Mouse (Mus musculus): ENCODE measurements at regions not wholly inside any gene's neighbourhood (a gene's known extent, or its start where the extent isn't known, plus 50 kb on each side); places are given as distances from the start of the nearest gene placed in this dataset.

DNA sequence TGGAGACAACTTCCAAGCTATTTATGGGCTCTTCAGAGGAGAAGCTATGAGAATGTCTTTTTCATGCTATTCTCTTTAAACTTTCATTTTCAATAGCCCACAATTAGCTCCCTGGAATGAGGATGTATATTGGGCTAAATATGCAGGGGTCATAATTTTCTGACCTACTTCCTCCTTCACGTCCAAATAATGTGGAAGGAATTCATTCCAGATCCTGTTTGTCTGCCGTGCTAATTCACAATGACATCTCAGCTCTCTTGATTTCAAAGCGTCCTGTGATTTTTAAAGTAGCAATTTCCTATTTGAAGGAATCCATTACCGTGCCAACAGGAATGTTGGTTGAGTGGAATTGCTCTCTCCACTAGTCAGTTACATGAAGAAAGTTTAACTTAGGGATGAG lies 261.7 kb upstream of the Marcks start:
- no peaks in the 10 kb centered on the region for H3K36me3 ChIP-seq
- ATAC-seq (ENCODE audit: insufficient number of reproducible peaks, low FRiP score, low TSS enrichment, low read depth): no peak
- no peak overlapping the region for H3K9ac ChIP-seq
- H3K4me3 ChIP-seq (replicated peaks): no peak overlapping the region; the same call in 1 of the 2 replicates
- H3K27ac ChIP-seq (replicated peaks): 0 out of 2 replicates have a peak overlapping the region, but pooled peaks have one; percentile 23
- H3K9me3 ChIP-seq (replicated peaks): no peaks in the 10 kb centered on the region
- WGBS: 5% methylated on average over 4 of the region's 4 CpGs
- H3K4me1 ChIP-seq: peaks cover 29% of the 10 kb centered on the region
- H3K27me3 ChIP-seq: no peaks in the 10 kb centered on the region
- 0 out of 2 replicates have a peak overlapping the region, but pooled peaks have one; percentile 10 for H3K4me2 ChIP-seq (replicated peaks)

DNA sequence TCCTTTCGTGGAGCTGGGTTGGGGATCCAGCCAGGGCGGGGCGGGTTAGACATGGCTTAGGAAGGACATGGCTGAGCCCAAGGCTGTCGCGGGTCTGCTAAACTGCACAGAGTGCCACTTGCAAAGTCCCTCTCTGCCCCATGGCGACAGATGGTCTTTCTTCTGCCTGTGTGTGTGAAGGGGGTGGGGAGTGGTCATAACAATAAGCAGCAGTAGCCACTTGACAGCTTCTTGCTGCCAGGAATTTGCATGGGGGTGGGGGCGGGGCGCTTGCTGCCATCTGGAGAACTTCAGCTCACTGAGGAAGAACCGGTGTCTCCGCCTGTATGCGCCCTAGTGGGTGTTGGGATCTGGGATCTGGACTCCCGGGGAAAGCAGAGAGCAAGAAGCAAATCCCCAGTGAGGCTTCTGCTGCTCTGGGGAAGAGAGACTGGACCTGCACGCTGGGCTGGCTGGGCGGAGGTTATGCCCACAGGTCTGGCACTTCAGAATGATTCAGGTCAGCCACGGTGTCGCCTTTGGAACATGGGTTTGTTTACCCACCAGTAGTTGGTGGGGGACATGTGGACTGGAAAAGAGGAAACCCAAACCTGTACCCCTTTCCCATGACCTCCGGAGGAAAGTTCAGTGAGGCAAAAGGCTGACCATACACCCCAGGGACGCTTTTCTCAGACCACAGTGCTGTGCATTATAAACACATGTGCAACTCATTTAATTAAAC lies 258.7 kb upstream of the Marcks start:
- Histone ChIP-seq H3K4me3 (replicated peaks) (peak overlapping the region; percentile 36), H3K4me2 (replicated peaks) (peak overlapping the region; percentile 65), H3K9ac (no peak overlapping the region), H3K9me3 (replicated peaks) (no peaks in the 10 kb centered on the region), H3K27me3 (no peaks in the 10 kb centered on the region), H3K4me1 (peaks cover 29% of the 10 kb centered on the region), H3K36me3 (no peaks in the 10 kb centered on the region), H3K27ac (replicated peaks) (peak overlapping the region; percentile 87)
- peak; percentile 84 for ATAC-seq (ENCODE audit: insufficient number of reproducible peaks, low FRiP score, low TSS enrichment, low read depth)
- WGBS: 3% methylated on average over 18 of the region's 18 CpGs

DNA sequence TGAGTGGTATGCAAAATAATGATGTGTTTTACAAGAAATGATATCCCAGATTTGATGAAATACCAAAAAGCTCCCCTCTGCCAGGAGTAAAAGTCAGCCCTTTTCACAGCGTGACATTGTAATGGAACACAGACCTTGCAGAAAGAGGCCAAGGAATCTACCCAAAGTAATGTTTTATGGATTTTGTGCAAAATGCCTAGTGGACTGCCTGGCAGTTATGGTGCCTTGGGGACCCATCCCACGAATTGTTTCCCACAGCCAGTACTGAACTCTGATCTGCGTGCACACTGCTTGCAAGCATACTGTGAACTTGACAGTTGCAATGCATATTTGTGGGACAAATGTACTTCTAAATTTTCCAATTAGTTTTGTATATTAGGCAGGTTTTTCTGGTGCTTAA lies 251.3 kb upstream of the Marcks start:
- Histone ChIP-seq H3K36me3 (no peaks in the 10 kb centered on the region), H3K9me3 (replicated peaks) (no peaks in the 10 kb centered on the region), H3K4me2 (replicated peaks) (no peak overlapping the region), H3K4me1 (no peaks in the 10 kb centered on the region), H3K27ac (replicated peaks) (no peak overlapping the region), H3K4me3 (replicated peaks) (no peak overlapping the region), H3K9ac (no peak overlapping the region), H3K27me3 (no peaks in the 10 kb centered on the region)
- 30% methylated on average over 3 of the region's 3 CpGs for WGBS
- ATAC-seq (ENCODE audit: insufficient number of reproducible peaks, low FRiP score, low TSS enrichment, low read depth): no peak

DNA sequence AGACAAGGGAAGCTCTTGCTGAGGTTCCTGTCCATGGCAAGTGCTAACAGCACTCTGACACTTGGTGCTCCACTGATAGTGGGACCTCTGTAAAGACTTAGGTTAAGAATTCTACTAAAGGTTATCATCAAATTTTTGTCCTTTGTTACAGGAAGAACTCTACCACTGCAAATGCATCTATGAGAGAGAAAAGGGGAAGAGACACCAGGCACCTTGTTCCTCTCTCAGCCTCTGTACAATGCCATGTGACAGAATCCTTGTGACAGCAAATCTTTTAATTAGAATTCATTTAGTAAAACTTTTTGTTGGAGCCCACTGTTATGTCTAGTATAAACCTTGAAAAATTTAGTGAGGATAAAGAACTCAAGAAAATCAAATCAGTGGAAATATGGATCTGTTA lies 247.5 kb upstream of the Marcks start:
- Histone ChIP-seq H3K9ac (no peak overlapping the region), H3K27ac (replicated peaks) (no peak overlapping the region), H3K4me1 (no peaks in the 10 kb centered on the region), H3K36me3 (no peaks in the 10 kb centered on the region), H3K4me2 (replicated peaks) (no peak overlapping the region), H3K4me3 (replicated peaks) (no peak overlapping the region), H3K9me3 (replicated peaks) (no peaks in the 10 kb centered on the region), H3K27me3 (no peaks in the 10 kb centered on the region)
- no peak for ATAC-seq (ENCODE audit: insufficient number of reproducible peaks, low FRiP score, low TSS enrichment, low read depth)

DNA sequence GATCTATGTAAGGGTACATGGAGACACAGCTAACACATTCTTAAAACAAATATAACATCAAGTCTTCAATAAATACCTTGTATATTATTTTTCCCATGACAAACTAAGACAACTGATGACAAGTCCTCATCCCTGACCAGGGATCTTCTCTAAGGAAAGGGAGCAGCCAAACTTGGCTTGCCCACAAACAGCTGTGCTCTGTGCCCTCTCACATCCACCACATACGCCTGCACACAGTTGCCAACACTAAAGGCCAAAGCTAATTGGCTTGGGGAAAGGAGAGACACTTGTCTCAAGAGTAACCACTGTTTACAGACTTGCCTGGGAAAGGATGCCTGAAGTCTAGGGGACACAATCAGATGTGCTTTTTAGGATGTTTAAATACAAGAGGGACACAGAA lies 241.3 kb upstream of the Marcks start:
- WGBS: 59% methylated on average over 1 of the region's 1 CpGs

DNA sequence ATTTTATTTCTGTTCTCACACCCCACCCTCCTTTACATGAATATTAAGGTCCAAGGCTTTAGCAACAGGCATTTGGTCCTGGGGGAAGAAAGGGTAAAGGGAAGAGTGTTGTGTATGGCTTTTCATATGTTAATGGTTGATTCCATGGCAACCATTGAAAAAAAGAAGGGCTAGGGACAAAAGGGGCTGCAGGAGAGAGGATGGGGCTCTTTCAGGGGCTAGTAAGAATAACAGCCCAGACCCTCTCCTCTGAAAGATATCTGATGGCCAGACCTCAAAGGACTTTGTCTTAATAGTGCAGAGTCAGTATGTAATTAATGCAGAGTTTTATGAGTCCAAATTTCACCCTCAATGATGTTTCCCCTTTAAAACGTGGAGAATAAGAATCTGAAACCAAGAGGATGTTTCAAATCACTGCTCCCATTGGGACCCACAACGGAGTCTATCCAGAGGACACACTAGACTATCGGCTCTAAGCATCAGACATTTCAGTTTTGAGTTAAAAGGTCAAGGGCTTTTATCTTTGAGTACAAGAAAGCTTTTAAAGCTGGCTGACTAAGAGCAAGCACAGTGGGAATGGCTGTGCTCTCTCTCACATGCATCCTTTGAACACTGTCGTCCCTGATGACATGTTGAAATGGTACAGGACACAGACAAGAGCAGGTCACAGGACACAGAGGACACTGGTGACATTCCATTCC lies 239.4 kb upstream of the Marcks start:
- Histone ChIP-seq H3K4me2 (replicated peaks) (no peak overlapping the region), H3K9me3 (replicated peaks) (no peaks in the 10 kb centered on the region), H3K36me3 (no peaks in the 10 kb centered on the region), H3K9ac (no peak overlapping the region), H3K27me3 (no peaks in the 10 kb centered on the region), H3K4me3 (replicated peaks) (no peak overlapping the region), H3K27ac (replicated peaks) (no peak overlapping the region), H3K4me1 (no peaks in the 10 kb centered on the region)
- 30% methylated on average over 4 of the region's 4 CpGs for WGBS
- no peak for ATAC-seq (ENCODE audit: insufficient number of reproducible peaks, low FRiP score, low TSS enrichment, low read depth)

More for the DNA sequence above, 241.3 kb upstream of the Marcks start:
- H3K27ac ChIP-seq (replicated peaks): no peak overlapping the region
- no peak overlapping the region for H3K4me2 ChIP-seq (replicated peaks)
- no peak for ATAC-seq (ENCODE audit: insufficient number of reproducible peaks, low FRiP score, low TSS enrichment, low read depth)
- H3K36me3 ChIP-seq: no peaks in the 10 kb centered on the region
- no peak overlapping the region for H3K9ac ChIP-seq
- no peaks in the 10 kb centered on the region for H3K9me3 ChIP-seq (replicated peaks)
- H3K27me3 ChIP-seq: no peaks in the 10 kb centered on the region
- no peak overlapping the region for H3K4me3 ChIP-seq (replicated peaks)
- H3K4me1 ChIP-seq: no peaks in the 10 kb centered on the region

DNA sequence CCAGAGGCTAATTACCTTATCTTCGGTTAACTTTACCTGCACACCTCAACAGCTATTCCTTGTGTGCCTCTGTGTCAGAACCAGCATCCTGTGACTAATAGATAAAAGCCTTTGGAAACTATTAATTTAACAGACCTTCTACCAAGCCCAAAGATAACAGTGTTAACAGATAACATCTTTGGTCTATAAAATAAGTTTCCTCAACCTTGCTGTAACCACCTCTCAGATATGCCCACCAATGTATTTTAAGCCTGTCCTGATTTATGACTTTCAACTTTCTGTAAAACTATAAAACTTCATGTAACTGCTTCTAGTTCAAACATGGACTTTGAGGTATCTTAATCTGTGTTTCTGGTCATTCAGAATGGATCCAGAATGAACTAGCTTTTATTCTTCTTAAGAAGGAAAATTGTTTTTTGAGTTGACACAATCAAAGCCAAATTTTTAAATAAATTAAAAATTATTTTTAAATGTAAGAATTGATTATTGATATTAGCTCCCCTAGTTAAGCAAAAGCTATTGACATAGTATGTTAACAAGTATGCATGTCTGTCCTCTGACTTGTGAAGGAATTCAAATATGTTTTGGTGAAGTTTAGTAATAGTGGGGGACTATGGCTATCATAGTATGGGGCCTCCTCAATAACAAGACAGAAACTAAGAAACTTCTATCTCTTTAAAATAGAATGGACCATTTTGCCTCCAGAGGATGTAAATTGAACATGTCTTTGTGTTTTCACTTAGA lies 238.7 kb upstream of the Marcks start:
- H3K36me3 ChIP-seq: no peaks in the 10 kb centered on the region
- no peaks in the 10 kb centered on the region for H3K4me1 ChIP-seq
- no peak overlapping the region for H3K27ac ChIP-seq (replicated peaks)
- no peaks in the 10 kb centered on the region for H3K27me3 ChIP-seq
- no peaks in the 10 kb centered on the region for H3K9me3 ChIP-seq (replicated peaks)
- 88% methylated on average over 1 of the region's 1 CpGs for WGBS
- no peak overlapping the region for H3K4me3 ChIP-seq (replicated peaks)
- H3K9ac ChIP-seq: no peak overlapping the region
- H3K4me2 ChIP-seq (replicated peaks): no peak overlapping the region
- no peak for ATAC-seq (ENCODE audit: insufficient number of reproducible peaks, low FRiP score, low TSS enrichment, low read depth)

DNA sequence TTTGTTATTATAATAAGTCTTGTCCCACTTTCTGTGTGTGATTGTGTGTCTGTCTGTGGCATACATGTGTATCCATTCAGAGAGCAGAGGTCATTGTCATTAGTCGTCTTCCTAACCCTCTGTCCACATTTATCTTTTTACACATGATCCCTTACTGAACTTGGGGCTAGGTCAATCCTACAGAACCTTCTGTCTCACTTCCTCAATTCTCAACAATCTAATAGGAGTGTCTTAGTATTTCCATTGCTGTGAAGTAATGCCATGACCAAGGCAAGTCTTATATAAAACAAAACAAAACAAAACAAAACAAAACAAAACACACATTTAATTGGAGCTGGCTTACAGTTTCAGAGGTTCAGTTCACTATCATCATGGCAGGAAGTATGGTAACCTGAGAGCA lies 237.5 kb upstream of the Marcks start:
- ATAC-seq (ENCODE audit: insufficient number of reproducible peaks, low FRiP score, low TSS enrichment, low read depth): no peak
- H3K27me3 ChIP-seq: no peaks in the 10 kb centered on the region
- no peaks in the 10 kb centered on the region for H3K9me3 ChIP-seq (replicated peaks)
- no peaks in the 10 kb centered on the region for H3K36me3 ChIP-seq
- no peak overlapping the region for H3K27ac ChIP-seq (replicated peaks)
- 71% methylated on average over 1 of the region's 1 CpGs for WGBS
- H3K9ac ChIP-seq: no peak overlapping the region
- no peaks in the 10 kb centered on the region for H3K4me1 ChIP-seq
- H3K4me2 ChIP-seq (replicated peaks): no peak overlapping the region
- no peak overlapping the region for H3K4me3 ChIP-seq (replicated peaks)

DNA sequence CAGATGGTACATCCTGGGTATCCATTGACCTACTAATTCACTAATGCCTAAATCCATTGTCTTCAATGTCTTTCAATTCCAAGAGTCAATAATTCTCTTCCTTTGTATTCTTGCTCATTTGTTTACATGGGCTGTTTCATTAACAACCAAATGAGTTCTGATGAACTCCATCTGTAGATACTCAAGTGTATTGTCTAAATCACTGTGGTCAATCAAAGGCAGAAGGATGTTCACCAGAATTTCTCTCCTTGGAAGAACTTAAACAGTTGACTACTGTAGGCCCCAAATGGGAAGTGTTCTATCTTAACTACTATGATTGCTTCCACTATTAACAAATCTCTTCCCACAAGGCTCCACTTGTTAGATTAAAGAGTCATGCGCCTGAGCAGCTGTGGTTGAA lies 236.9 kb upstream of the Marcks start:
- WGBS: 87% methylated on average over 1 of the region's 1 CpGs
- no peak overlapping the region for H3K4me3 ChIP-seq (replicated peaks)
- no peak overlapping the region for H3K27ac ChIP-seq (replicated peaks)
- H3K4me2 ChIP-seq (replicated peaks): no peak overlapping the region
- H3K36me3 ChIP-seq: no peaks in the 10 kb centered on the region
- H3K27me3 ChIP-seq: no peaks in the 10 kb centered on the region
- no peaks in the 10 kb centered on the region for H3K4me1 ChIP-seq
- ATAC-seq (ENCODE audit: insufficient number of reproducible peaks, low FRiP score, low TSS enrichment, low read depth): no peak
- no peak overlapping the region for H3K9ac ChIP-seq
- H3K9me3 ChIP-seq (replicated peaks): no peaks in the 10 kb centered on the region

DNA sequence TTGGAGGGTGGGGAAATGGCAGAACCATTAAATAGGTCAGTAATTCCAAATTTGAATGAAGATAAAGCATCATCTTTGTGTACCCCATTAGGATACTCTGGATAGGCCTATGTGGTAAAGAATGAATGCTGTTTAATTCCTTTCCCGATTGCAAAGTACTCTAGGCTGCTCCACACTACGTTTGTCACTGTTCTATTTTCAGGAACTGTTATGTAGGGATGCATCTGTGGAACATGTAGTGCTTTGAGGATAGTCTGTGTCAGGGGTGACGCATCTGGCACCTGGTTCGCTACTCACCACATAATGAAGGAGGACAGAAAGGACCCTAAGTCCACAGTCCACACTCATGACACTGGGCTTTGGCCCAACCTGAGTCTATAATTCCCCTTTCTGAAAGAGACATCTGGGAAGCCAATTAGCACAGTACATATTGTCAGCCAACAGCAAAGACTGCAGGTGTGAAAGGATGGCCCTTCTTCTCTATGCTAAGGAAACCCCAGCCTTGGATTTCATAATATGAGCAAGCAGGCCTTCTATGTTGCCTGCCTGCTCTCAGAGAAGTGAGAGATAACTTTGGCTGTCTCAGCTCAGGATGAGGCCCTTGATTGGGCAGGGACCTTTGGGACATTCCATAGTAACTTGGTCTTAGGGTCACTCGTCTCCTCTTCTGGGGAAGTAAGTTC lies 230.4 kb upstream of the Marcks start:
- ATAC-seq (ENCODE audit: insufficient number of reproducible peaks, low FRiP score, low TSS enrichment, low read depth): no peak
- no peaks in the 10 kb centered on the region for H3K4me1 ChIP-seq
- no peaks in the 10 kb centered on the region for H3K9me3 ChIP-seq (replicated peaks)
- H3K36me3 ChIP-seq: no peaks in the 10 kb centered on the region
- no peak overlapping the region for H3K27ac ChIP-seq (replicated peaks)
- no peak overlapping the region for H3K9ac ChIP-seq
- WGBS: 85% methylated on average over 5 of the region's 5 CpGs
- no peak overlapping the region for H3K4me2 ChIP-seq (replicated peaks)
- H3K27me3 ChIP-seq: no peaks in the 10 kb centered on the region
- no peak overlapping the region for H3K4me3 ChIP-seq (replicated peaks)

DNA sequence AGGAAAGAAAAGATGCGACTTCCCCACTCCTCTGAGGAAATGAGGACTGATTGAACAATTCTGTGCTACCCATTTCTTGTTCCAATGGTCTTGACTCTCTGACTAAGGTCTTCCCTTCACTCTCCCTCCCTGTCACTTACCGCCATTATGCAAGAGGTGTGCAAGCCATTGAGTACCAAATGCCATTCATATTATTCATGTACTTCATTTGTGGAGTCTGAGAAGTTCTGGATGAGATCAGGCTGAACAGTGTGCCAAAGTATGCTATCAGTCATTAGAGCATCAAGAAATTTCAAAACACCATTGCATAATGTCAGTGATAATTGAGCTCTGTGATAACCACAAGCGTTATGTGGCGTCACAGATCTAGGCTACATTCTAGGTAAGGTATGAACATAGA lies 229.1 kb upstream of the Marcks start:
- no peak for ATAC-seq (ENCODE audit: insufficient number of reproducible peaks, low FRiP score, low TSS enrichment, low read depth)
- H3K4me1 ChIP-seq: no peaks in the 10 kb centered on the region
- 81% methylated on average over 4 of the region's 4 CpGs for WGBS

More for the DNA sequence above, 229.1 kb upstream of the Marcks start:
- H3K9ac ChIP-seq: no peak overlapping the region
- no peak overlapping the region for H3K4me3 ChIP-seq (replicated peaks)
- H3K9me3 ChIP-seq (replicated peaks): no peaks in the 10 kb centered on the region
- no peaks in the 10 kb centered on the region for H3K36me3 ChIP-seq
- H3K27me3 ChIP-seq: no peaks in the 10 kb centered on the region
- no peak overlapping the region for H3K4me2 ChIP-seq (replicated peaks)
- H3K27ac ChIP-seq (replicated peaks): no peak overlapping the region
